Mouse (Mus musculus) forebrain, embryonic 14.5 days (tissue): ENCODE data around the gene Actc1. TPM values are rescaled to one million over a fixed set of nuclear protein-coding genes. Genes with fewer than 3 reads are reported as not detected.
A peak's percentile ranks its signal among the peaks of the same experiment; 100 is the strongest.

Experiments used
- ATAC-seq: fragments of 200-750 bp; cut with Nextera tagmentation; 2 replicates; pipeline ENCODE4 v1.8.0; 2017; ENCODE audit warnings: mild to moderate bottlenecking, moderate library complexity
- DNase-seq: peaks from one replicate; pipeline ENCODE4 v3.0.0-alpha.2; 2015; ENCODE audit warnings: low spot score
- H3K27ac ChIP-seq: fragments of 300-500 bp; sonication (generic); 2 replicates; pipeline ENCODE4 v1.5.1; 2014; ENCODE audit warnings: low read depth, mild to moderate bottlenecking, control low read depth, low read length, moderate library complexity
- H3K27me3 ChIP-seq: fragments of 300-500 bp; sonication (generic); replicated peaks from 2 replicates; pipeline ENCODE4 v1.6.1; 2014; ENCODE audit warnings: low read length, control low read depth, mixed read lengths; ENCODE audit not compliant: control insufficient read depth, insufficient read depth
- H3K36me3 ChIP-seq: fragments of 300-500 bp; sonication (generic); 2 replicates; pipeline ENCODE4 v1.6.1; 2014; ENCODE audit warnings: low read length, control low read depth; ENCODE audit not compliant: control insufficient read depth, insufficient read depth
- H3K4me1 ChIP-seq: fragments of 300-500 bp; sonication (generic); 2 replicates; pipeline ENCODE4 v1.6.1; 2014; ENCODE audit warnings: antibody characterized with exemption, low read length, control low read depth; ENCODE audit not compliant: control insufficient read depth, insufficient read depth
- H3K4me2 ChIP-seq: fragments of 300-500 bp; sonication (generic); 2 replicates; pipeline ENCODE4 v1.6.1; 2014; ENCODE audit warnings: mild to moderate bottlenecking, control low read depth, low read length
- H3K4me3 ChIP-seq: fragments of 300-500 bp; sonication (generic); 2 replicates; pipeline ENCODE4 v1.5.1; 2014; ENCODE audit warnings: low read depth, low read length, control low read depth
- H3K9ac ChIP-seq: fragments of 300-500 bp; sonication (generic); 2 replicates; pipeline ENCODE4 v1.6.1; 2014; ENCODE audit warnings: mild to moderate bottlenecking, low read length, control low read depth, moderate library complexity
- H3K9me3 ChIP-seq: fragments of 300-500 bp; sonication (generic); replicated peaks from 2 replicates; pipeline ENCODE4 v1.6.1; 2016; ENCODE audit warnings: low read length, control low read depth, mixed read lengths; ENCODE audit not compliant: control insufficient read depth
- WGBS: fragments of 180-500 bp; shearing (Covaris S2); extraction: QIAGEN DNeasy Blood & Tissue Kit; methylation state at CpG from one replicate; pipeline ENCODE4 v1.1.7; 2014; 5-methylcytosine and 5-hydroxymethylcytosine counted together
- polyA plus RNA-seq: library from polyadenylated mRNA; unstranded; fragments of >200 nt; fragmentation: Nextera tagmentation; extraction: Ambion mirVana; gene quantifications from 2 replicates; pipeline ENCODE4 v1.2.1, GENCODE M21; 2014

Gene Actc1
- polyA plus RNA-seq, 1 experiment from 2014 or later, result 0.57 TPM

- Histone ChIP-seq H3K9me3 (no peaks in the 10 kb centered on the region), H3K9ac (no peak overlapping the region), H3K4me1 (peaks cover 7% of the 10 kb centered on the region), H3K4me3 (no peak overlapping the region), H3K27me3 (no peaks in the 10 kb centered on the region), H3K4me2 (no peak overlapping the region), H3K27ac (no peak overlapping the region), H3K36me3 (no peaks in the 10 kb centered on the region)
- peak; percentile 34 for DNase-seq
- ATAC-seq, result peak; percentile 79
- 30% methylated on average over 10 of the region's 10 CpGs for WGBS
Observed at GRCm38 (mm10) chr2:114057303-114057853, 4.0 kb upstream of the Actc1 start.

GRCm38 (mm10) chr2:114054129-114054528 is 781 bp upstream of the Actc1 start:
- Histone ChIP-seq H3K4me2 (no peak overlapping the region), H3K4me1 (peaks cover 7% of the 10 kb centered on the region), H3K27ac (no peak overlapping the region), H3K4me3 (no peak overlapping the region), H3K27me3 (no peaks in the 10 kb centered on the region), H3K9me3 (no peaks in the 10 kb centered on the region), H3K36me3 (no peaks in the 10 kb centered on the region), H3K9ac (no peak overlapping the region)
- WGBS, result 91% methylated on average over 4 of the region's 4 CpGs
- ATAC-seq, result no peak
- no peak for DNase-seq

- Histone ChIP-seq H3K4me3 (no peak overlapping the region), H3K27ac (no peak overlapping the region), H3K36me3 (no peaks in the 10 kb centered on the region), H3K4me2 (no peak overlapping the region), H3K9me3 (no peaks in the 10 kb centered on the region), H3K9ac (no peak overlapping the region), H3K27me3 (no peaks in the 10 kb centered on the region), H3K4me1 (no peaks in the 10 kb centered on the region)
- ATAC-seq (no peak), DNase-seq (no peak)
- WGBS, result 93% methylated on average over 14 of the region's 14 CpGs
Observed at GRCm38 (mm10) chr2:114051871-114052241, 1.5 kb downstream of the Actc1 start.

- H3K36me3 ChIP-seq, result no peaks in the 10 kb centered on the region
- ATAC-seq (no peak), DNase-seq (no peak)
- H3K4me3 ChIP-seq, result no peak overlapping the region
- H3K27me3 ChIP-seq, result no peaks in the 10 kb centered on the region
- H3K27ac ChIP-seq, result no peak overlapping the region
- H3K4me2 ChIP-seq, result no peak overlapping the region
- 92% methylated on average over 7 of the region's 7 CpGs for WGBS
- no peak overlapping the region for H3K9ac ChIP-seq
- no peaks in the 10 kb centered on the region for H3K9me3 ChIP-seq
- H3K4me1 ChIP-seq, result no peaks in the 10 kb centered on the region
Observed at GRCm38 (mm10) chr2:114051111-114051870, 2.1 kb downstream of the Actc1 start.

GRCm38 (mm10) chr2:114050150-114050549 is 3.2 kb downstream of the Actc1 start:
- ATAC-seq, result no peak

GRCm38 (mm10) chr2:114049372-114049771 is 4.0 kb downstream of the Actc1 start:
- no peak overlapping the region for H3K4me2 ChIP-seq
- H3K27me3 ChIP-seq, result no peaks in the 10 kb centered on the region
- 95% methylated on average over 7 of the region's 7 CpGs for WGBS
- ATAC-seq (no peak), DNase-seq (no peak)
- no peak overlapping the region for H3K4me3 ChIP-seq
- H3K27ac ChIP-seq, result no peak overlapping the region
- H3K9me3 ChIP-seq, result no peaks in the 10 kb centered on the region
- no peaks in the 10 kb centered on the region for H3K36me3 ChIP-seq
- H3K9ac ChIP-seq, result no peak overlapping the region
- H3K4me1 ChIP-seq, result no peaks in the 10 kb centered on the region

More at GRCm38 (mm10) chr2:114050150-114050549, 3.2 kb downstream of the Actc1 start:
- Histone ChIP-seq H3K27ac (no peak overlapping the region), H3K27me3 (no peaks in the 10 kb centered on the region), H3K9me3 (no peaks in the 10 kb centered on the region), H3K4me3 (no peak overlapping the region), H3K4me1 (no peaks in the 10 kb centered on the region), H3K9ac (no peak overlapping the region), H3K36me3 (no peaks in the 10 kb centered on the region), H3K4me2 (no peak overlapping the region)
- DNase-seq, result no peak
- 93% methylated on average over 7 of the region's 7 CpGs for WGBS

GRCm38 (mm10) chr2:114047960-114048611 is 5.3 kb downstream of the Actc1 start:
- Histone ChIP-seq H3K36me3 (no peaks in the 10 kb centered on the region), H3K9me3 (no peaks in the 10 kb centered on the region), H3K4me2 (no peak overlapping the region), H3K27me3 (no peaks in the 10 kb centered on the region), H3K9ac (no peak overlapping the region), H3K4me3 (no peak overlapping the region), H3K27ac (no peak overlapping the region), H3K4me1 (no peaks in the 10 kb centered on the region)
- WGBS, result 89% methylated on average over 5 of the region's 5 CpGs
- ATAC-seq (peak; percentile 73; the same call in 1 of the 2 replicates), DNase-seq (peak; percentile 62)

- no peaks in the 10 kb centered on the region for H3K9me3 ChIP-seq
Observed at GRCm38 (mm10) chr2:114046151-114046664, 7.1 kb downstream of the Actc1 start.

GRCm38 (mm10) chr2:114037926-114038325 is 15.4 kb downstream of the Actc1 start:
- DNase-seq, result no peak
- H3K4me2 ChIP-seq, result no peak overlapping the region
- no peaks in the 10 kb centered on the region for H3K4me1 ChIP-seq
- no peak overlapping the region for H3K9ac ChIP-seq
- no peak overlapping the region for H3K27ac ChIP-seq
- WGBS, result 76% methylated on average over 2 of the region's 2 CpGs
- H3K9me3 ChIP-seq, result no peaks in the 10 kb centered on the region
- ATAC-seq, result no peak
- H3K4me3 ChIP-seq, result no peak overlapping the region
- no peaks in the 10 kb centered on the region for H3K27me3 ChIP-seq
- no peaks in the 10 kb centered on the region for H3K36me3 ChIP-seq

More at GRCm38 (mm10) chr2:114046151-114046664, 7.1 kb downstream of the Actc1 start:
- ATAC-seq (no peak), DNase-seq (no peak)
- Histone ChIP-seq H3K4me2 (no peak overlapping the region), H3K4me1 (no peaks in the 10 kb centered on the region), H3K9ac (no peak overlapping the region), H3K4me3 (no peak overlapping the region), H3K27ac (no peak overlapping the region), H3K27me3 (no peaks in the 10 kb centered on the region), H3K36me3 (no peaks in the 10 kb centered on the region)
- WGBS, result 95% methylated on average over 5 of the region's 5 CpGs
